Mouse (Mus musculus) intestine, embryonic 16.5 days (tissue): ENCODE data around the gene Acyp2. TPM values are rescaled to one million over a fixed set of nuclear protein-coding genes. Genes with fewer than 3 reads are reported as not detected.

Experiments
- polyA plus RNA-seq: library from polyadenylated mRNA; unstranded; fragments of >200 nt; fragmentation: Nextera tagmentation; extraction: Ambion mirVana; gene quantifications from 2 replicates; pipeline ENCODE4 v1.2.1, GENCODE M21; 2015

Gene Acyp2
- polyA plus RNA-seq, 1 experiment from 2014 or later: 6.4 TPM

Other genes starting within 250 kb of the Acyp2 start
- gene 4930505A04Rik, start 177.8 kb downstream of the Acyp2 start, polyA plus RNA-seq: not detected in 2 replicates
- gene Psme4, start 122.1 kb upstream of the Acyp2 start, polyA plus RNA-seq: 8.6 and 10.5 TPM in 2 replicates
- gene Gpr75, start 235.8 kb upstream of the Acyp2 start, polyA plus RNA-seq: 0.18 TPM in 2 replicates
- gene Asb3, start 235.8 kb upstream of the Acyp2 start, polyA plus RNA-seq: 19.7 and 19.9 TPM in 2 replicates